Mouse (Mus musculus) layer of hippocampus, adult 9-10 months (tissue): ENCODE measurements around the gene Unc13a.
"Not testable (repeated sequence)": the region's sequence is repeated elsewhere in the genome, so short reads cannot be mapped to it uniquely, and the experiment has no call there.

Experiments
- DNase-seq: peaks from one replicate; pipeline ENCODE4 v3.0.0; 2022; ENCODE audit warnings: low spot score

Unc13a gene

DNA sequence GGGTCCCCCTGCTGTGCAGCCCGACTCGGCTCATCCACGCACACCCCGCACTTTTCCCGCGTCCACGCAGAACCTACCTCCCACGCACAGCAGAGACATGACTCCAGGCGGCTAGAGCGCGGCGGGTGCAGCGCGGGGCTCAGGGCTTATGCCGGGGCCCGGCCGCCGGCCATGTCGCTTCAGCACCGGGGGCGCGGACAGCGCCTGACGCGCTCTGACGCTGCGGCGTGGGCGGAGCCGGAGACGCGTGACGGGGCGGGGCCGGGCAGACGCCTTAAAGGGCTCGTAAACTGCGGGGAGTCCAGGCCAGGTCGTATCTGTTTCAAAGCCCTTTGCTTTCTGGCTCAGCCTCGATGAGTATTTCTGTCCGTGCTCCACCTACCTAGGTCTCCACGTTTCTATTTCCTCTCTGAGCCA is at the start of gene Unc13a:
Unc13a (minus strand) TSS at position 209 of the 417 bp plus-strand sequence.
- peak; percentile 69 for DNase-seq

- no peak for DNase-seq
Measured at GRCm38 (mm10) chr8:71719928-71720457, 48.4 kb upstream of the Unc13a start.

DNA sequence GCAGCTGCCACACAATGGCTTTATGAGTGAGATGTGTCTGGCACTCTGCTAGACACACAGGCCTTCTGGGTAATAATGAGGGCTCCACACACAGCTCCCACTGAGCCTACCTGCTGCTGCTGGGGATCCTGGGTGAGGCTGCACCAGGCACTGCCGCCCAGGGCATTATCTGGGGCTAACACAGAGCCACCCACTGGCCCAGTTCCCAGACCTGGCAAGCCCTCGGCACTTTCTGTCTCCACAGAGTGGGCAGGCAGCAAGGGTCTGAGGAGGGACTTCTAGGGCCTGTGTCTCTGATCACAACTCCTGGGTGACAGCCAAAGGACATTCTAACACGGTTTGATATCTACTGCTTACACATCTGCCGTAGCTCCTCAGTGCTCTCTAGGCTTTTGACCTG is 47.7 kb upstream of the Unc13a start:
- no peak for DNase-seq

DNA sequence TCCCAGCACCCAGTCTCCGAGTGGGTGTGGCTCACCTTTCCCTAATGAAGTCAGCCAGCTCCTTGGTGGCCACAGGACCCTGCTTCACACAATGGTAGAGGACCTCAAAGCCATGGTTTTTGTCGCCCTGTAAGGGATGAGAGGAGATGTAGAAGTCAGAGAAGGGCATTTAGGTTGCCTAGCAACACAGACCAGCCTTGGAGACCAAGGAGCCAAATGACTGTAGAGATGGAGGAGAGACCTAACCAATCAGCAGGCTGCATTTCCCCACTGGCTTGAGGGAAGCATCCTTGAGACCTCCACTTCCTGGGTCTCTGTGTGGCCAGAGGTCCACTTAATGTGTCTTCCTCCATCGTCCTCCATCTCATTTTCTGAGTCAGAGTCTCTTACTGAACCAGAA is 46.7 kb upstream of the Unc13a start:
- no peak for DNase-seq

- DNase-seq, result no peak
Measured at GRCm38 (mm10) chr8:71717096-71717495, 45.5 kb upstream of the Unc13a start.

DNA sequence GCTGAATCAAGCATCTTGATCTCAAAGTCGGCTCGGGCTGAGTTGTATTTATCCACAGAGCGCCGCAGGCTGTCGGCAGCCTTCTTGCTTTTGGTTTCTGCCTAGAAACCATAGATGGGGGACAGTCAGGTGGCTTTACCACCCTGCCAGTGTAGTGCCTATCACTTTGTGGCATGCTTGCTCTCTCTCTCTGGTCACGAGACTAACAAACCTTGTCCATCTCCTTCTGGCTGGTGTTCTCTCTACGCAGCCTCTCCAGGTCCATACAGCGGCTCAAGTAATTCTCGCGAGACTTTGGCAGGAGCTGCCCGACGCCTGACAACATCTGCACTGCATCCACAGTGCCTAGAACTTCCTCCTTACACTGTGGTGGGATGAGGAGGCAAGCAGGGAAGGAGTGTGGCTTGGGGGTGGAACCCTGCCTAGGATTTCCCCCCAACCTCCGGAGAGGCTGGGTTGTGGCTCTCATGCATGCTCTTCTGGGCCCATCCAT is 45.0 kb upstream of the Unc13a start:
- DNase-seq, result no peak

DNA sequence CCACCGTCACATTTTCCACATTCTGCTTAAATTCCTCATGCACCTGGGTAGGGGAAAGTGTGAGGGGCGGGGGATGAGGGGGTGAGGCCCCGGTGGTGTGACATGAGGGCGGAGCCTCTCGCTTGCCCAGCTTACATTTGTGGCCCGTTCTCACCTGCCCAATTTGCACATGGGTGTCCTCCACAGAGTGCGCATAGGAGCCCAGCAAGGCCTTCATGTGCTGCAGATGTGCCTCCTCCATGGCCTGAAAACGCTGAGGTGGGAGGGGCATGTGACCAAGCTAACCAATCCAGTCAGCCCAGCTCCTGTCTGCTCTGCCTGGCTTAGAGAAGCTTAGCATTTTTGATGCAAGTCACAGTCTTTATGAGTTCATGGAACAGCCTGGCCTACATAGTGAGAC is 44.0 kb upstream of the Unc13a start:
- no peak for DNase-seq

DNA sequence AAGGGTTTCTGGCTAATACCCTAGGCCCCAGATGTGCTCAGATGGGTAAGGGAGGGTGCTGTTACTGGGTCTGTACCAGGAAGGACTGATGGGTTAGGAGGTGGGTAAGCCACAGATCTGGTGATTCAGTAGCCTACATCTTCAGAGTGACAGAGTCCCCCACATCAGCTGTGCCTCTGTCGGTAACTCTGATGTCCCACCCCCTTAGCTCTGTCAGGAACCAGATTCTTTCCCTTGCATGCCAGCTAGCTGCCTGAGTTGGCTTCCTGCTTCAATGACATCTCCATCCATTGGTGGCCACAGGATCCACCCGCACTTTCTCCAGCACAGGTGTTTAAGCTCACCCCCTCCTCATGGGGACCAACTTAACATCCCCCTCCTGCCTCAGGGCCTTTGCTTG is 40.0 kb upstream of the Unc13a start:
- no peak for DNase-seq

- peak; percentile 88 for DNase-seq
Measured at GRCm38 (mm10) chr8:71709800-71710446, 38.4 kb upstream of the Unc13a start.

DNA sequence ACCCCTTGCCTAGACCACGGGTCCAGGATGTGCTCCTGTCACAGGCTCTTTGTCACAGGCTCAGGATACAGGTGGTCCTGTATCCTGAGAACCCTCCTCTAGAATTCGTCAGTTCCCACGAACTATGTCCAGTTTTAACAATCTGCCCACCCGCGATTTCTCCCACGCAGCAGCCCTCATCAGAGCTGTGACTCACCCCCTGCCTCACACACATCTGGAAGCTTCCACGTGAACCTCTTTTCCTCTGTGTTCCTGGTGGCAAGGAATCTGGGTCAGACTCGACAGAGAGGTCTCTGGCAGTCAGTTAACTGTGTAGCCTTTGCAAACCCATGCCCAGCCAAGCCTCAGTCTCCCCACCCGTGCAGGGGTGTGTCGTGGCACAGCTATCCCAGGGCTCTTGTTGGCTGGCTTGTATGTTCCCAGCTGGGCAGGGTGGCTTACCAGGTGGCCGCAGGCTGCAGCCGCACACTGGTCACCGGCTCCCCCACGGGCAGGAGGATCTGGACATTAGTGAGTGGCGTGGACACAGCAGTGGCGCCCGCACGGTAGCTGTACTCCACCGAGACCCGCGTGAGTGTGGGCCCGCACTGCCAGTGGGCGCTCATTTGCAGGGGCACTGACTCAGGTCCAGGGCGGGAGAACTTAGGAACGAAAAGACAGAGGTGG is 37.7 kb upstream of the Unc13a start:
- no peak for DNase-seq

GRCm38 (mm10) chr8:71707874-71708273 is 36.3 kb upstream of the Unc13a start:
- DNase-seq, result no peak

- DNase-seq, result not testable (repeated sequence)
Measured at GRCm38 (mm10) chr8:71703400-71703799, 31.8 kb upstream of the Unc13a start.

- DNase-seq, result no peak
Measured at GRCm38 (mm10) chr8:71702923-71703322, 31.4 kb upstream of the Unc13a start.

- no peak for DNase-seq
Measured at GRCm38 (mm10) chr8:71702087-71702432, 30.5 kb upstream of the Unc13a start.

- no peak for DNase-seq
Measured at GRCm38 (mm10) chr8:71701414-71702086, 30.0 kb upstream of the Unc13a start, which contains the start of gene B3gnt3. B3gnt3 (minus strand) TSS chr8:71701789.

DNA sequence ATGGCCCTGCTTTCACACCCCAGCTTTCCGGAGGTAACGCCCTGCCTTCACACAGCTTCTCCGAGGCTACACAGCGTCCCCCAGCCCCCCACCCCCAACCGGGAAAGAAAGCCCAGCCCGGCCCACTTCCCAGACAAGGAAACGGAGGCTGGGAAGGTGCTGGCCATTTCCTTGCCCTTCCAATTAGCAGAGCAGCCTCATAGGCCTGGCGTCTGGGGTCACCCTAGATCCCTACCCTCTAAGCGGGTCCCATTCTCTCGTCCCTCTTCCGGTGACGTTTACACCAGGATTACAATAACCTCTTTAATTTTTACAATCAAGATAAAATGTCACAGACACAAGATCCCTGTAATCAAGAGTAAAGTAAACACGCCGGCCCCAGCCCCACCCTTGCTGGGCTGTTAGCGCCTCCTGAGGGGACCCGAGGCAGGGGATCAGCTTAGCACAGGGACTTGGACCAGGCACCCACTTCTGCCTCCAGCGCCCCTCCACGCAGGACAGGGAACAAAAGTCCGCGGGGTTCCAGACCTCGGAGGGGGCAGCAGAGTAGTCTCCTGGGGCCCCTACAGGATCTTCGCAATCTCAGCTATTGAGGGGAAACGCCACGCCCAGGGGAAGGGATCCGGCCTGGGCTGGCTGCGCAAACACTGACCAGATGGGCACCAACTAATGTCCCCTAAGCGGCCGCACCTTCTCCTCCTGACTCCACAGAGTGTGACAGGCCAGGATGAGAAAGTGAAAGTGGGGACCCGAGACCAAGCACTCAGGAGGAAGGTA is 29.1 kb upstream of the Unc13a start:
- no peak for DNase-seq

- DNase-seq, result not testable (repeated sequence)
Measured at GRCm38 (mm10) chr8:71695456-71695855, 23.9 kb upstream of the Unc13a start.

GRCm38 (mm10) chr8:71693166-71694041 is 21.8 kb upstream of the Unc13a start:
- DNase-seq, result no peak

DNA sequence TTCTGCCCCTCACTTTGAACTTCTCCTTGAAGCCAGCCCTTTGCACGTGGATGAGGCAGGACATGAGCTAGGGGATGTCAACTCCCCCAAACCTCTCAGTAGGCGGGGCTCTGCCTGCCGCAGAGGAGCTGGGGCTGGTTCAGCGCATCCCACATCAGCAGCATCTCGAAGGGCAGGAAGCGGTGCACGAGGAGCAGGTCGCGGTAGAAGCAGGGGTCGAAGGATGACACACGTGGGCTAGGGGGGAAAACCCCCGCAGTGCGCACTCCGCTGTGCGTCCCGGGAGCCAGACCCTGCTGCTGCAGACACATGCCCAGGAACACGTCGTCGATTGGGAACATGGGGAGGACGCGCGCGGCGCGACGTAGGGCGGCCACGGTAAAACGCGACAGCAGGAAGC is 21.0 kb upstream of the Unc13a start:
- no peak for DNase-seq

DNA sequence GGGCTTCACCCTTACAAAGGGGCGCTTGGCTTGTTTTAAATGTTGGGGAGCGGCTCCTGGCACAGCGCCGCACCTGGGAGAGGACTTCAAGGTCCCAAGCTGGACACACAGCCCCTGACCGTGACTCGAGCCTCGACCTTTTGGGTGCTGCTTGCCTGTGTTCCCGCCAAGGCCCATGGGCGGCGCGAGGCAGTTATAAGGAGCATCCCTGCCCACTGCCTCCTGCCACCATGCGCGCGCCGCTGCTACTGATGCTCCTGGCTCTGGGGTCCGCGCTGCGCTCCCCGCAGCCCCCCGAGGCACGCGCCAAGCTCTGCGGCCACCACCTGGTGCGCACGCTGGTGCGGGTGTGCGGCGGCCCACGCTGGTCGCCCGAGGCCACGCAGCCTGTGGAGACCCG is 17.5 kb upstream of the Unc13a start, which contains the start of gene Insl3:
Insl3 (plus strand) TSS at position 187 of the 400 bp plus-strand sequence.
- no peak for DNase-seq

GRCm38 (mm10) chr8:71687616-71688015 is 16.1 kb upstream of the Unc13a start:
- DNase-seq, result no peak
